ENCODE assay signal across 8 mouse cellular contexts in genomic region chr13:24761403-24762227, GRCm38 (mm10). TPM values are rescaled to one million over a fixed set of nuclear protein-coding genes. Genes with fewer than 3 reads are reported as not detected.
DNase-seq lines count a peak whose midpoint lies in the region; ATAC-seq and TF ChIP-seq lines count a peak whose summit lies in the region.

Gene Gmnn, minus strand, starts transcription at chr13:24761923.

- under 1% methylated on average over 79 of the region's 79 CpGs for WGBS in forebrain, embryonic 14.5 days
- WGBS in neural tube, embryonic 15.5 days = 0% methylated on average over 79 of the region's 79 CpGs

- no peak for TF ChIP-seq POLR2A in ES-Bruce4 (IDR thresholded peaks at IDR 0.05; ENCODE audit: insufficient read depth, low read length)

- H3K36me3 ChIP-seq in ES-Bruce4 (ENCODE audit: control insufficient read depth, insufficient read depth, low read length, poor library complexity, severe bottlenecking) = peaks cover 31% of the 10 kb centered on the region
- peaks cover 4% of the 10 kb centered on the region for H3K36me3 ChIP-seq in forebrain, embryonic 14.5 days (ENCODE audit: control insufficient read depth, insufficient read depth, low read length)
- H3K36me3 ChIP-seq in neural tube, embryonic 15.5 days = no peaks in the 10 kb centered on the region

- peak within 1 kb of the TSS; percentile 79 for H3K27ac ChIP-seq in ES-Bruce4 (ENCODE audit: insufficient read depth, low read length)
- H3K27ac ChIP-seq in forebrain, embryonic 14.5 days (ENCODE audit: low read depth, low read length) = peak within 1 kb of the TSS; percentile 87
- H3K27ac ChIP-seq in neural tube, embryonic 15.5 days (replicated peaks) = peak within 1 kb of the TSS; percentile 73

- TF ChIP-seq CTCF in ES-Bruce4 (IDR thresholded peaks at IDR 0.05; ENCODE audit: low read depth, low read length) = no peak

- peak within 1 kb of the TSS; percentile 89 for H3K9ac ChIP-seq in ES-Bruce4 (ENCODE audit: low read depth, poor library complexity, severe bottlenecking)
- H3K9ac ChIP-seq in forebrain, embryonic 14.5 days (ENCODE audit: low read length) = peak within 1 kb of the TSS; percentile 76
- H3K9ac ChIP-seq in neural tube, embryonic 15.5 days (replicated peaks) = peak within 1 kb of the TSS; percentile 59

- no peaks in the 10 kb centered on the region for H3K27me3 ChIP-seq in ES-Bruce4 (ENCODE audit: control insufficient read depth, insufficient read depth, low read length, poor library complexity, severe bottlenecking)
- no peaks in the 10 kb centered on the region for H3K27me3 ChIP-seq in forebrain, embryonic 14.5 days (replicated peaks; ENCODE audit: control insufficient read depth, insufficient read depth, low read length)
- no peaks in the 10 kb centered on the region for H3K27me3 ChIP-seq in neural tube, embryonic 15.5 days (replicated peaks)

- intact Hi-C loops in heart, postnatal 14 days (cut with DNase I) = loop anchor here (5.0 kb wide), 1 partner anchor 39 kb away; no protein-coding TSS in a partner anchor

- peak within 1 kb of the TSS; percentile 55 for H3K4me2 ChIP-seq in forebrain, embryonic 14.5 days (ENCODE audit: low read length)
- H3K4me2 ChIP-seq in neural tube, embryonic 15.5 days = peak within 1 kb of the TSS; percentile 84

- H3K4me1 ChIP-seq in ES-Bruce4 (ENCODE audit: control insufficient read depth, insufficient read depth, low read length) = peaks cover 2% of the 10 kb centered on the region
- peaks cover 7% of the 10 kb centered on the region for H3K4me1 ChIP-seq in forebrain, embryonic 14.5 days (ENCODE audit: control insufficient read depth, insufficient read depth, low read length)
- H3K4me1 ChIP-seq in neural tube, embryonic 15.5 days = peaks cover 13% of the 10 kb centered on the region

- no peaks in the 10 kb centered on the region for H3K9me3 ChIP-seq in ES-Bruce4 (replicated peaks; ENCODE audit: control insufficient read depth, insufficient read depth, low read length, poor library complexity, severe bottlenecking)
- no peaks in the 10 kb centered on the region for H3K9me3 ChIP-seq in forebrain, embryonic 14.5 days (replicated peaks; ENCODE audit: control insufficient read depth, low read length)
- H3K9me3 ChIP-seq in neural tube, embryonic 15.5 days (replicated peaks) = no peaks in the 10 kb centered on the region

- 0 out of 2 replicates have a peak, but pooled peaks have one; percentile 41 for TF ChIP-seq EP300 in ES-Bruce4 (IDR thresholded peaks at IDR 0.05; ENCODE audit: insufficient read depth, low read depth, low read length)

- H3K4me3 ChIP-seq in ES-Bruce4 (ENCODE audit: low read depth, low read length) = peak within 1 kb of the TSS; percentile 99
- peak within 1 kb of the TSS; percentile 93 for H3K4me3 ChIP-seq in forebrain, embryonic 14.5 days (ENCODE audit: low read depth, low read length)
- peak within 1 kb of the TSS; percentile 100 for H3K4me3 ChIP-seq in neural tube, embryonic 15.5 days (replicated peaks)

- DNase-seq in forebrain, embryonic 14.5 days (ENCODE audit: low spot score) = peak; percentile 94
- DNase-seq in heart, postnatal 14 days = peak; percentile 92 to 94
- peak; percentile 81 for DNase-seq in layer of hippocampus, adult 11-12 months (ENCODE audit: low spot score)
- peak; percentile 89 to 92 for DNase-seq in lung, adult 18-20 months
- peak; percentile 91 for DNase-seq in testis, postnatal 14 days (ENCODE audit: low spot score)

- ATAC-seq in cerebellum, adult (ENCODE audit: insufficient number of reproducible peaks, low FRiP score, low TSS enrichment) = peak; percentile 96
- ATAC-seq in forebrain, embryonic 14.5 days = peak; percentile 98
- peak; percentile 98 for ATAC-seq in neural tube, embryonic 15.5 days (ENCODE audit: low FRiP score)

RNA-seq across cellular contexts. Expression of gene Gmnn, which starts in this region (rescaled TPM):
- 127 and 129 TPM in 2 replicates for polyA plus RNA-seq in ES-Bruce4 (2011; ENCODE audit: insufficient read depth, insufficient read length, low read depth, missing spikeins)
- 44.9 and 65.6 TPM in 2 replicates for polyA plus RNA-seq in forebrain, embryonic 14.5 days (2014; fragmentation: Nextera tagmentation; extraction: Ambion mirVana)
- 10 to 100 TPM; 32.6 to 34.4 TPM for total RNA-seq in heart, postnatal 14 days (2021)
- 16.5 and 39.5 TPM in 2 replicates for polyA plus RNA-seq in neural tube, embryonic 15.5 days (2015; fragmentation: Nextera tagmentation; extraction: Ambion mirVana)

Comparison
In these comparisons a context has a peak if more than half of its experiments do, and no peak if none do; other contexts are left out.
1. Peak in every context shown above with its lines: DNase-seq, ATAC-seq, H3K4me3 ChIP-seq and H3K27ac ChIP-seq.